Mouse (Mus musculus) layer of hippocampus, adult 2 months (tissue): ENCODE results near the gene Dock2. TPM values are rescaled to one million over a fixed set of nuclear protein-coding genes. Genes with fewer than 3 reads are reported as not detected.

ENCODE experiments used
- DNase-seq, 2 experiments: peaks; one replicate each; pipeline ENCODE4 v3.0.0; 2022; ENCODE audit warnings: low spot score in 2 of 2
- H3K27ac ChIP-seq: fragments of 200-600 bp; 2 replicates; pipeline ENCODE4 v1.8.1; 2022
- H3K4me3 ChIP-seq: fragments of 200-600 bp; 2 replicates; pipeline ENCODE4 v1.8.1; 2022; ENCODE audit warnings: mild to moderate bottlenecking
- CTCF ChIP-seq: fragments of 200-600 bp; conservative IDR thresholded peaks from 2 replicates; pipeline ENCODE4 v1.8.1; 2022; ENCODE audit warnings: antibody characterized with exemption, mild to moderate bottlenecking, moderate library complexity
- total RNA-seq, 2 experiments: library from RNA; stranded (reverse); gene quantifications; 2 replicates each; pipeline ENCODE4 v1.2.3; 2021

Dock2 gene
- total RNA-seq, 2 experiments from 2014 or later: 3.1 to 3.4 TPM

DNA sequence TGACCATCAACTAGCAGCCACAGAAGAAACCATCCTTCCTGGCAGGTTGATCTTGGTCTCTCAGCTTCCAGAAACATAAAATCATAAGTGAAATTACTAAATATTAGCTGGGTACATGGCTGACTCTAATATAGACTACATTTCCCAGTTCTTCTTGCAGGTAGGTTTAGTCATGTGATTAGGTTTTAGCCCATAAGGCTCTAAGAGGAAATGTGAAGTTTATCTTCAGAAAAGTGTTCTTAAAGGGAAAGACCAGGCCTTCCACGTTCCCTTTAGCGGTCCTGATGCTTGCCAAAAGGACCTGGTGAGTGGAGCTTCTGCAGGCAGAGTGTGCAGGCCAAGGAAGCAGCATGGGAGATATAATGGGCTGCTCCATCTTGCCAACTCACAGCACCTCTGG is 2.9 kb downstream of the Dock2 start:
- DNase-seq: no peak
- Histone ChIP-seq H3K27ac (no peak overlapping the region), H3K4me3 (no peak overlapping the region)
- no peak for TF ChIP-seq CTCF

GRCm38 (mm10) chr11:34779966-34780365 is 3.7 kb downstream of the Dock2 start:
- DNase-seq: no peak
- no peak overlapping the region for H3K27ac ChIP-seq
- no peak for TF ChIP-seq CTCF
- no peak overlapping the region for H3K4me3 ChIP-seq

GRCm38 (mm10) chr11:34778351-34778750 is 5.3 kb downstream of the Dock2 start:
- H3K4me3 ChIP-seq: no peak overlapping the region
- H3K27ac ChIP-seq: no peak overlapping the region
- DNase-seq: no peak
- TF ChIP-seq CTCF: no peak

DNA sequence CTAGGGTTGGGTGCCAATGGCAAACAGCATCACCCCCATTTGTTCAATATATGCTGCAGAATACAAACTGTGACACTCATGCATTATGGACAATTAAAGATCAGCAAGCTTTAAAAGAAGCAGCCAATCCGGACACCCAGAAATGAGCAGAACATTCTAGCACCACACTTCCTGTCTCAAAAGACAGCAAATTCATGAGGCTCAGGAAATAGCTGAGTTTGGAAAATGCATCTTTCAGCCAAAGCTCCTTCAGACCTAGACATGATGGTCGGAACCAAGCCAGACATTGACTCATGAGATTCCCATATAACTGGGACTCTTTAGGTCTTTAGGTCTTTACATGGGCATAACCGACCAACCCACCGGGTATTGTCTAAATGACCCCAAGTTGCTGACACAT is 6.2 kb downstream of the Dock2 start:
- Histone ChIP-seq H3K4me3 (no peak overlapping the region), H3K27ac (no peak overlapping the region)
- TF ChIP-seq CTCF: no peak

GRCm38 (mm10) chr11:34776054-34776453 is 7.6 kb downstream of the Dock2 start:
- no peak for TF ChIP-seq CTCF
- H3K27ac ChIP-seq: no peak overlapping the region
- DNase-seq: no peak
- no peak overlapping the region for H3K4me3 ChIP-seq

More for the DNA sequence above, 6.2 kb downstream of the Dock2 start:
- DNase-seq: no peak

GRCm38 (mm10) chr11:34774636-34775035 is 9.1 kb downstream of the Dock2 start:
- 0 out of 2 replicates have a peak, but pooled peaks have one; percentile 9 for TF ChIP-seq CTCF
- no peak for DNase-seq
- Histone ChIP-seq H3K4me3 (no peak overlapping the region), H3K27ac (no peak overlapping the region)

GRCm38 (mm10) chr11:34773304-34773895 is 10.3 kb downstream of the Dock2 start:
- DNase-seq: no peak
- H3K4me3 ChIP-seq: no peak overlapping the region
- H3K27ac ChIP-seq: no peak overlapping the region
- no peak for TF ChIP-seq CTCF

GRCm38 (mm10) chr11:34771221-34771986 is 12.3 kb downstream of the Dock2 start:
- Histone ChIP-seq H3K4me3 (no peak overlapping the region), H3K27ac (no peak overlapping the region)
- TF ChIP-seq CTCF: no peak
- DNase-seq: no peak

GRCm38 (mm10) chr11:34770666-34771065 is 13.0 kb downstream of the Dock2 start:
- Histone ChIP-seq H3K4me3 (no peak overlapping the region), H3K27ac (no peak overlapping the region)
- TF ChIP-seq CTCF: no peak
- DNase-seq: no peak

GRCm38 (mm10) chr11:34769946-34770345 is 13.7 kb downstream of the Dock2 start:
- Histone ChIP-seq H3K4me3 (no peak overlapping the region), H3K27ac (no peak overlapping the region)
- no peak for TF ChIP-seq CTCF
- no peak for DNase-seq

DNA sequence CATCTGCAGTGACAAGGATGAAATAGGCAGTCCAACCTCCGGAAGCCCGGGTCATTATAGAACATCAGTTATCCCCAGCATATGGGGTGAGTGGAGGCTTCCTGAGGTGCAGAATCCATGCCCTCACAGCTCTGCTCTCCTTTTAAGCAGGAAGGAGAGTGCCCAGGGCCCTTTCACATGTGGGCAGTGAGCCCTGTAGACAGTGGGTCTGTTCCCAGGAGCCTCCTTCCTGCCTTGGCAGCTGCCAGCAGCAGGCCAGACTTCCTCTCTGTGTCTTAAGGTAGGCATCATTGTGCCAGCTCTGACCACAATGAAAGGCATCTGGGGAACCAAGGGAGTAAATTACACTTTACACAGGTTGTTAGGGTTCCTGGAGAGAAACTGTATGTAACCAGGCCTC is 14.3 kb downstream of the Dock2 start:
- Histone ChIP-seq H3K27ac (no peak overlapping the region), H3K4me3 (no peak overlapping the region)
- DNase-seq: no peak
- TF ChIP-seq CTCF: no peak

GRCm38 (mm10) chr11:34763739-34764361 is 19.8 kb downstream of the Dock2 start:
- no peak overlapping the region for H3K27ac ChIP-seq
- no peak for DNase-seq
- no peak overlapping the region for H3K4me3 ChIP-seq
- TF ChIP-seq CTCF: no peak

- no peak for TF ChIP-seq CTCF
- DNase-seq: no peak
- no peak overlapping the region for H3K4me3 ChIP-seq
- no peak overlapping the region for H3K27ac ChIP-seq
Observed at GRCm38 (mm10) chr11:34762570-34763127, 21.0 kb downstream of the Dock2 start.

DNA sequence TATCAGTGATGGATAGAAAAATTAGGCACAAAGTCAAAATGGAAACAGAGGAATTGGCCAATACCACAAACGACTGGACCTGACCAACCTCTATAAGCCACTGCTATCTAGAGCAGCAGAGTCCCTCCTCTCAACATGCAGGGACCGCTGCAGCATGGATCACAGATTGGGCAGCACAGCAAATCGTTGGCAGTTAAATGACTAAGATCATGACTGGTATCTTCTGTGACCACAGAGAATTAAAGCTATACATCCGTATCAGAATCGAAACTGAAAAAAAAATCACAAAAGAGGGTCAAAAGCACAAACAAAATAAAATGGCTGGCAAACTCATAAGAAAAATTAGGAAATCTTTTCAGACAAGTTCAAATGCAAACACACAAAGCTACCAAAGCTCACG is 21.6 kb downstream of the Dock2 start:
- no peak for TF ChIP-seq CTCF
- Histone ChIP-seq H3K27ac (no peak overlapping the region), H3K4me3 (no peak overlapping the region)
- DNase-seq: no peak
